Comparison of ENCODE assay signal across 31 mouse cellular contexts in the genomic region with DNA sequence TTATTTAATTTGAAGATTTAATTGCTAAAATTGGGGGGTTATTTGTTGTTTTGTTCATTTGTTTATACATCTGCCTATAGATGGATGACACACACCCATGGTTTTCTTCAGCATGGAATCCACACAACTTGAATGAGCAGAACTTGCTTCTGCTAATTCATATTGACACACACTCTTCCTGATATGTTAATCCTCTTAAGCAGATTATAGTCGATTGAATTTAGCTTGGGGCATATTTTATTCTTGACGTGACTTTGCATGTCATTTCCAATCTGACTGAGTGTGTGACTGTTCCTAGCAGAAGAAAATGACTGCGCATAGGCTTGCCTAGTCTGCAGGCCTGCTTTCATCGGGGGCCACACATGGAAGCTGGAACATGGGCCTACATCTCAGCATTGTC.
A peak's percentile ranks its signal among the peaks of the same experiment; 100 is the strongest.
DNase-seq lines count a peak whose midpoint lies in the region; ATAC-seq lines count a peak whose summit lies in the region.
"Had no signal": no experiment of that assay in that cellular context is flagged by ENCODE, and none has a peak within 500 bp of the region (broad histone marks: within the 10 kb centered on the region; RNA-seq: fewer than 3 reads in every experiment).

No protein-coding gene starts in this region.

- no peak overlapping the region for H3K4me3 ChIP-seq in midbrain, embryonic 11.5 days (ENCODE audit: low read depth, low read length)
- H3K4me3 ChIP-seq in midbrain, embryonic 10.5 days: no peak overlapping the region
- H3K4me3 ChIP-seq in midbrain, embryonic 13.5 days (replicated peaks): no peak overlapping the region
- H3K4me3 ChIP-seq in midbrain, embryonic 16.5 days (ENCODE audit: low read depth, low read length): no peak overlapping the region
- H3K4me3 ChIP-seq: embryonic facial prominence, embryonic 13.5 days; forebrain, embryonic 10.5 days; forebrain, embryonic 13.5 days; gastrocnemius, adult 2 months; heart, embryonic 12.5 days; heart, embryonic 15.5 days; hindbrain, embryonic 10.5 days had no signal

- no peak overlapping the region for H3K4me2 ChIP-seq in midbrain, embryonic 11.5 days
- H3K4me2 ChIP-seq in midbrain, embryonic 13.5 days (replicated peaks): no peak overlapping the region
- H3K4me2 ChIP-seq in midbrain, embryonic 16.5 days (ENCODE audit: low read length): no peak overlapping the region
- H3K4me2 ChIP-seq: embryonic facial prominence, embryonic 13.5 days; forebrain, embryonic 13.5 days; heart, embryonic 12.5 days; heart, embryonic 15.5 days; hindbrain, embryonic 14.5 days had no signal

- no peaks in the 10 kb centered on the region for H3K27me3 ChIP-seq in midbrain, embryonic 11.5 days (ENCODE audit: control insufficient read depth, insufficient read depth, low read length)
- no peaks in the 10 kb centered on the region for H3K27me3 ChIP-seq in midbrain, embryonic 10.5 days (ENCODE audit: low read depth, poor library complexity, severe bottlenecking)
- no peaks in the 10 kb centered on the region for H3K27me3 ChIP-seq in midbrain, embryonic 13.5 days
- no peaks in the 10 kb centered on the region for H3K27me3 ChIP-seq in midbrain, embryonic 16.5 days (ENCODE audit: control insufficient read depth, insufficient read depth, low read depth, low read length)
- H3K27me3 ChIP-seq: CH12.LX; embryonic facial prominence, embryonic 13.5 days; forebrain, embryonic 13.5 days; heart, embryonic 12.5 days; heart, embryonic 15.5 days had no signal

- ATAC-seq in midbrain, embryonic 11.5 days (ENCODE audit: low FRiP score): peak; percentile 75
- peak; percentile 63 for ATAC-seq in midbrain, embryonic 13.5 days
- ATAC-seq in midbrain, embryonic 16.5 days: peak; percentile 51; the same call in 1 of the 2 replicates
- ATAC-seq in cerebellum, adult (ENCODE audit: insufficient number of reproducible peaks, low FRiP score, low TSS enrichment): no peak
- ATAC-seq: forebrain, embryonic 13.5 days; forebrain, embryonic 16.5 days; hindbrain, postnatal 0 days; inflammation-experienced regulatory T-cells, adult 6 months had no signal

- no peaks in the 10 kb centered on the region for H3K4me1 ChIP-seq in midbrain, embryonic 11.5 days (ENCODE audit: control insufficient read depth, insufficient read depth, low read length)
- H3K4me1 ChIP-seq in midbrain, embryonic 10.5 days: no peaks in the 10 kb centered on the region
- H3K4me1 ChIP-seq in midbrain, embryonic 13.5 days (replicated peaks): 0 out of 2 replicates have a peak, but pooled peaks cover 4% of the 10 kb centered on the region
- no peaks in the 10 kb centered on the region for H3K4me1 ChIP-seq in midbrain, embryonic 16.5 days (ENCODE audit: control insufficient read depth, insufficient read depth, low read length)
- H3K4me1 ChIP-seq: embryonic facial prominence, embryonic 13.5 days; forebrain, embryonic 10.5 days; forebrain, embryonic 13.5 days; heart, embryonic 12.5 days; heart, embryonic 15.5 days; hindbrain, embryonic 10.5 days had no signal

- WGBS in midbrain, embryonic 11.5 days: 53% methylated on average over 4 of the region's 4 CpGs
- 72% methylated on average over 4 of the region's 4 CpGs for WGBS in midbrain, embryonic 10.5 days
- WGBS in midbrain, embryonic 13.5 days: 46% methylated on average over 4 of the region's 4 CpGs
- 38% methylated on average over 4 of the region's 4 CpGs for WGBS in midbrain, embryonic 16.5 days

- no peak overlapping the region for H3K9ac ChIP-seq in midbrain, embryonic 11.5 days (ENCODE audit: low read length)
- no peak overlapping the region for H3K9ac ChIP-seq in midbrain, embryonic 13.5 days (replicated peaks)
- no peak overlapping the region for H3K9ac ChIP-seq in midbrain, embryonic 16.5 days (ENCODE audit: low read depth, low read length)
- H3K9ac ChIP-seq: embryonic facial prominence, embryonic 13.5 days; forebrain, embryonic 13.5 days; heart, embryonic 12.5 days; heart, embryonic 15.5 days; hindbrain, embryonic 14.5 days had no signal

- DNase-seq in midbrain, embryonic 11.5 days (ENCODE audit: low spot score, missing footprints): peak; percentile 61
- DNase-seq in midbrain, embryonic 10.5 days (ENCODE audit: low spot score): no peak
- peak; percentile 8 for DNase-seq in retina, postnatal 7 days (ENCODE audit: low read depth, low spot score)
- no peak for DNase-seq in adrenal gland, adult 2 months
- DNase-seq: adrenal gland, adult 8-10 months; adrenal gland, postnatal 25 days; B cell, adult 2 months; cerebellum, adult 11 months; cerebellum, adult 2 months; cerebellum, adult 9-11 months; cerebellum, postnatal 25 days; gastrocnemius, adult 2 months; gastrocnemius, postnatal 14 days; heart, adult 11 months; heart, postnatal 10 days; heart, postnatal 36 days had no signal

- H3K27ac ChIP-seq in midbrain, embryonic 11.5 days (ENCODE audit: low read depth, low read length): no peak overlapping the region
- no peak overlapping the region for H3K27ac ChIP-seq in midbrain, embryonic 10.5 days (replicated peaks)
- H3K27ac ChIP-seq in midbrain, embryonic 13.5 days: no peak overlapping the region
- H3K27ac ChIP-seq in midbrain, embryonic 16.5 days (ENCODE audit: low read length): no peak overlapping the region
- H3K27ac ChIP-seq: embryonic facial prominence, embryonic 13.5 days; forebrain, embryonic 10.5 days; forebrain, embryonic 13.5 days; gastrocnemius, adult 2 months; heart, embryonic 15.5 days; hindbrain, embryonic 10.5 days; hindbrain, embryonic 14.5 days; hindbrain, postnatal 0 days had no signal

- no peaks in the 10 kb centered on the region for H3K36me3 ChIP-seq in midbrain, embryonic 11.5 days (ENCODE audit: control insufficient read depth, insufficient read depth, low read length)
- H3K36me3 ChIP-seq in midbrain, embryonic 10.5 days: no peaks in the 10 kb centered on the region
- no peaks in the 10 kb centered on the region for H3K36me3 ChIP-seq in midbrain, embryonic 13.5 days
- H3K36me3 ChIP-seq in midbrain, embryonic 16.5 days (ENCODE audit: control insufficient read depth, insufficient read depth, low read length): no peaks in the 10 kb centered on the region
- H3K36me3 ChIP-seq: embryonic facial prominence, embryonic 13.5 days; forebrain, embryonic 10.5 days; G1E; heart, embryonic 12.5 days; heart, embryonic 15.5 days; hindbrain, embryonic 10.5 days had no signal

- H3K9me3 ChIP-seq in midbrain, embryonic 11.5 days (ENCODE audit: control insufficient read depth, low read length): no peaks in the 10 kb centered on the region
- H3K9me3 ChIP-seq in midbrain, embryonic 10.5 days (replicated peaks): no peaks in the 10 kb centered on the region
- H3K9me3 ChIP-seq in midbrain, embryonic 13.5 days: no peaks in the 10 kb centered on the region
- no peaks in the 10 kb centered on the region for H3K9me3 ChIP-seq in midbrain, embryonic 16.5 days (replicated peaks; ENCODE audit: control insufficient read depth, low read length, poor library complexity, severe bottlenecking)
- H3K9me3 ChIP-seq: embryonic facial prominence, embryonic 13.5 days; forebrain, embryonic 10.5 days; forebrain, embryonic 13.5 days; G1E; heart, embryonic 12.5 days; heart, embryonic 15.5 days; hindbrain, embryonic 10.5 days had no signal

Comparison
In these comparisons a context has a peak if more than half of its experiments do, and no peak if none do; other contexts are left out.
1. DNase-seq: peak in midbrain, embryonic 11.5 days (single experiment) and retina, postnatal 7 days (single experiment); none in midbrain, embryonic 10.5 days (single experiment) and adrenal gland, adult 2 months (single experiment).